Mouse (Mus musculus): ENCODE data around the gene Gm49340.

DNA sequence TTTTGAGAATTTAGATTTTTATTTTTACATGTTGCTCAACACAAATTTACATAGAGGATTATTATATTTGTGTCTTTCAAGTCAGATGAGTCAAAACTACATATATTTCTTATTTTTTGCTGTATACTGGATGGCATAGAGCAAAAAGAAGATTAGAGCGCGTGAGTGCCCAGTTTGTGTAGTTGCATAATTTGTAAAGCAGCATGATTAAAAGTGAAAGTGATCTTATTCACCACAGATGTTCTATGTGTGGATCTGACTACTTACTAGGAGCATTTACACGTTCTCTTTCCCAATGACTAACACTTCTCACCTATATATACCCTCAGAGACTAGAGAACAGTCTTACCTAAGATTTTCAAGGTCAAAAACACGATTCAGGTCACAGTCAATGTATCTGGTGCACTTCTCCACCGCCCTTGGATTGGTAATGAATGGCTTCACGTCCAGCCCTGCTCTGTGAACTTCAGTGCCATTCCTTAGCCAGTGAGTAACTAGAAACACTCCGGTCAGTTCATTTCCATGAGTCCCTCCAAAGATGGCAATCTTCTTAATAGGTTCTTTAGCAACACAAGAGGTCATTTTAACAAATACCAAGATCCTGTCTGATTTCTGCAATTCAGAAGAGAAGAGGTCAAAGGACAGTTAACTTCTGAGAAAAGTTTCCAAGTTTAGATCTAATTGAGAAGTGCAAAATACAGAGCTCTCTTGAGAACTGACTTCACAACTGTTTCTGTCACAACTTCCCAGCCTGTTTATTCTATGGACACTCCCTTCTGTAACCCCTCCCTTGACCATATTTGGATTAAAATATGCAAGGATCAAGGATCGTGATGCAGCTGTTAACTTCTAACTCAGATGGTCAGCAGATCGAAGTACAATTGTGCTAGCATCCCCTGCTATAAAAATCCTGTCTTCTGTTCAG is 5.4 kb upstream of the Gm49340 start:
- TF ChIP-seq CTCF (IDR thresholded peaks at IDR 0.05; ENCODE audit: control insufficient read depth, insufficient read depth, insufficient replicate concordance, low read depth, low read length) = no peak
- TF ChIP-seq POLR2A (IDR thresholded peaks at IDR 0.05; ENCODE audit: control insufficient read depth, low read depth, low read length) = no peak
